Mouse (Mus musculus) neural tube, embryonic 10.5 days (tissue): ENCODE data around the gene Adgra3.

Experiments
- DNase-seq: peaks from one replicate; pipeline ENCODE4 v3.0.0-alpha.2; 2017; ENCODE audit warnings: low spot score; ENCODE audit errors: extremely low spot score

Adgra3 gene

GRCm38 (mm10) chr5:50032332-50032731, 26.5 kb downstream of the Adgra3 start:
- no peak for DNase-seq

DNA sequence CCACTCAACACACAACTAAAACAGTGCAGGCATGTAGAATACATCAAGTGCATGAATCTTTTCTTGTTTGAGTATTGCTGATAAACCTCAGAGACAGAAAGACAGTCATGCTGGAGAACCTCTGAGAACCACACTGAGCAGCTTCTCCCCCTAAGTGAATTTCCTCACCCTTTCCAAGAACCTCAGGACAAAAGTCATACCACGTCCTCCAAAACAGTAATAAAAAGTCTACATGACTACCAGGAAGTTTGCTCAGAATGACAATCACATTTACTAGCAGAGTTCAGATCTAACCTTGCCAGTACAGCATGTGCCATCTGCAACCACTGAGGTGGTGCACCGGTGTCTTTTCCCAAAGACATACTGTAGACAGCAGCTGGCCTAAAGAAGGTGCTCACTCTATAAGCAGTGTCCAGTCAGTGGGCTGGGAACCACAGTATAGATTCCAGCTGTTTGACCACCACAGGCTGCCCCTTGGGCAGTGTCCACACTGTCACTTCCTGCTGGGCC, 27.0 kb downstream of the Adgra3 start:
- no peak for DNase-seq

- no peak for DNase-seq
These were observed 27.5 kb downstream of the Adgra3 start for GRCm38 (mm10) chr5:50031288-50031687.

- no peak for DNase-seq
These were observed 29.1 kb downstream of the Adgra3 start for GRCm38 (mm10) chr5:50029662-50030061.

DNA sequence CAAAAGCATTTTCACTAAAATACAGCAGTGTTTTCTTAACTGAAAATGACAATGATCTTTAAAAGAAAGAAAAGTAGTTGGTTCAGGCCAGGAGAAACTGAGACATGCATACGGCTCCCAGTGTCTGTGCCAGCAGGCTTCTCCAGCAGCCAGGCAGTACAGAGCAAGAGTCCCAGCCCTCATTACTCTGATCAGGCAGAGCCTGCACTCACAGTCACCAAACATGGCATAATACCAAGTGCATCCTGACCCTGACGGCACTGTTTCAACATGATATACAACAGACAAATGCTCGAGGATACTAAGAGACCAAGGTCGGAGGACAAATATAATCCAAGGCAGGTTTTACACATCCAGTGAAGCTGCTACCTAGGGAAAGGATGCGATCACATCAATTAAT, 31.2 kb downstream of the Adgra3 start:
- DNase-seq: no peak

- DNase-seq: no peak
These were observed 31.8 kb downstream of the Adgra3 start for GRCm38 (mm10) chr5:50027001-50027400.

- no peak for DNase-seq
These were observed 32.7 kb downstream of the Adgra3 start for GRCm38 (mm10) chr5:50026148-50026547.

DNA sequence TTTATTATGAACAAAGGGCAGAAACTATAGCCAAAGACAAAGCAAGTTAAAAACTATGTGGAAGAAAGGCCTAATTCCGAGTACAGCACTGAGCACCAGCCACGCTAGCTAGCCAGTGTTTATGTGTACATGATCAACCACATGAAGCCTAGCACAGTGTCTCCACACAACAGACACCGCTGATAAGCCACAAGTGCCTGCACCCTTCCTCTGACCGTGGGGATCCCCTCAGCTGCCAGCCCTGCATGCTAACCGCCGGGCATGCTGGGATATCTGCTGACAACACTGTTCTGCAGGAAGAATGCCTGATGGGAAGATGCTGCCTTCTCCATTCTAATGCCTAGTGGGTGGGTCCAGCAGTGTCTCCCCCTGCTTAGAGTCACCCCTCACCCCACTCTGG, 34.7 kb downstream of the Adgra3 start:
- no peak for DNase-seq

DNA sequence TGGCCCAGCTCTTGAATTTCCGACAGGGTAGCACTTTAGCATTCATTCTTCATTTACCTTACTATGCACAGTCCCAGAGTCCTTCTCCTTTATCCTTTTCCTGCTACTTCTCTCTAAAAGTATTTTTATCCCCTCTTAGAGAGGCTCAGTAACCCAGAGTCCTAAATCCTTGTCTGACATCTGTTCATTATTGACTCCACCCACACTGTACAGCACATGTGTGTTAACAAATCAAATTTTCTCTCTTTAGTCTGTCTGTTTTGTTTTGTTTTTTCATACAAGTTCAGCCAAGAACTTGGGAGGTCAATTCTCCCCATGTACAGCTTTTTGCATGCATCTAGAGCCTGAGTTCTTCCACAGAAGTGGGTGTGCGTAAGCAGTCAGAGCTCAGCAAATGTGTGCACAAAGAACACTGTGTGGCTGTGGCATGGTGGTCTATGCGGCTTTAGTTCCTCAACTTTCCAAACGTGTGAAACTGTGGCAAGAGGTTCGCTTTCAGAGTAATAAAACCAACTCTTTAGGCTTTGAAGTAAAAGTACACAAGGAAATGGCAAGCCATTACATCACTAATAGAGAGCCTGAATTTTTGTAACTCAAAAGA, 42.7 kb downstream of the Adgra3 start:
- DNase-seq: no peak

GRCm38 (mm10) chr5:50015147-50015697, 43.6 kb downstream of the Adgra3 start:
- DNase-seq: no peak

DNA sequence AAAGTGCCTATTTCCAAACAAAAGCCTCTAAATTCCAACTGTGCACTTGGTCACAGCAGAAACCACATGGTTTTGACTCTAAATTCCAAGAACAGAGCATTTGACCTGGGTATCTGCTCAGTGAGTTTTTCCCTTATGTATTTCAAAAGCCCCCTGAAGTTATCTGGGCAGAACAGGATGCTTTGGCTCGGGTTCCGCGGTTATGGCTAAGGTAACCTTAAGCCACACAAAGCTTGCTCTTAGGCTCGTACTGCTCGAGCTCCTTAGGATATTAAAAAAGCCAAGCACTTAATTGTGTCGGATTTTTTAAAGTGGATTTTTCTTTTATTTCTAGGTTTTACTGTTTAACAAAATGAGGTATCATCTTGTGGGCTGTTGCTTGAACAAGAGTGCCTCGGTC, 44.1 kb downstream of the Adgra3 start:
- no peak for DNase-seq

- no peak for DNase-seq
These were observed 44.8 kb downstream of the Adgra3 start for GRCm38 (mm10) chr5:50013965-50014364.

GRCm38 (mm10) chr5:50008841-50009240, 50.0 kb downstream of the Adgra3 start:
- no peak for DNase-seq

- DNase-seq: no peak
These were observed 51.7 kb downstream of the Adgra3 start for GRCm38 (mm10) chr5:50006915-50007658.

- no peak for DNase-seq
These were observed 56.5 kb downstream of the Adgra3 start for GRCm38 (mm10) chr5:50002269-50002668.

- no peak for DNase-seq
These were observed 59.0 kb downstream of the Adgra3 start for GRCm38 (mm10) chr5:49999764-50000163.

GRCm38 (mm10) chr5:49997019-49997418, 61.8 kb downstream of the Adgra3 start:
- no peak for DNase-seq

DNA sequence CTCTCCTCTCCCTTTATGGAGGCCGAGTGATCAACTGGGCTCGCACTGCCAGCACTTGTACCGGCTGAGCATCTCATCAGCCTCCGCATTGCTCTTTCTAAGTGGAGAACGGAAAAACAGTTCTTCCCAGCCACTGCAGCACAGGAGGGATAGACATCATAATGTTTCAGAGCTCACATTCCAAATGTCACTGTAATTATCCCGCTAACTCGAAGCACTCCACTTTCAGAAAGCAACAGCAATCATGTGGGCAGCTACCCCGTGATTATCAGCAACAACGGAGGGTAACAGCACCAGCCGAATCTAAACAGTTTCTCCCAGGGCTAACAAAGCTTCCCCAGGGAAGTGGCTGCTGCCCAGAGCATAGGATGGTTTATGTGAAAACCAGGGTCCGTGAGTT, 62.3 kb downstream of the Adgra3 start:
- DNase-seq: no peak

GRCm38 (mm10) chr5:49990737-49991323, 68.0 kb downstream of the Adgra3 start:
- no peak for DNase-seq

DNA sequence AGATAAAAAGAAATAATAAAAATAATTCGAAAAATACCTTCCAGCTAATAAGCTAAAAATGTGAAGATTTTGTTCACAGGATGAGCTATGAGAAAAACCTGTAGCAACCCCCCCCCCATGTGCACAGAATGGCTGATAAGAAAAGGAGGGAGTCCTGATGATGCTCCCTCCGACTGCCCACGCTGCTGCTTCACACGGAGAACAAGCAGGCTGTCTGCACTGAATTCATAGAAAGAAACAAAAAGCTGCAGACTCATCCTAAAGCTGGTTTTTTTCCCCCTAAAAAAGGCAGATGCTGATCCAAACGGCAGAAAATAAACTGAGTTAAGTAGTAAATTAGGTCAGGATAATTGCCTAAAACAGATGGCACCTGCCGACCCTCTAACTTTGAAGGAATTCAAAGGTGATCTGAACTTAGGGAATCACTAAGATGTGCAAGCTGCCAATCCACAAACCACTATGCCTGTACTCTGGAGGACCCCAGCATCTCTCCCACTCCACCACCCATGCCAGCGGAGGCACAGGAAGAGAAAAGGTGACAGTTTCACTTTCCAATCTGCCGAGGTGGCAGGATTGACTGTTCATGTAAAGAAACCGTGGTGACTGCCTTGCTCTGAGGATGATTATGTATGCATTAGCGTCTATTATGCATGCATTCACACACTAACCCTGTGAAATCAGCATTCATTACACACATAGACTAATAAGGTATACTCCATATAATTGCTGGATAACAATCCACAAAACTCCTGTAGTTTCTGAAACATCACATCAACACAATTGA, 70.6 kb downstream of the Adgra3 start:
- DNase-seq: no peak

GRCm38 (mm10) chr5:49980727-49981126, 78.1 kb downstream of the Adgra3 start:
- DNase-seq: no peak
